Mouse (Mus musculus) kidney, postnatal 25 days (tissue): Measurements from ENCODE around the gene Ints3.
A peak's percentile ranks its signal among the peaks of the same experiment; 100 is the strongest.

Source experiments
- DNase-seq, 2 experiments: peaks; one replicate each; pipeline ENCODE4 v3.0.0; 2021; ENCODE audit warnings: mixed read lengths in 2 of 2

Ints3 gene

DNA sequence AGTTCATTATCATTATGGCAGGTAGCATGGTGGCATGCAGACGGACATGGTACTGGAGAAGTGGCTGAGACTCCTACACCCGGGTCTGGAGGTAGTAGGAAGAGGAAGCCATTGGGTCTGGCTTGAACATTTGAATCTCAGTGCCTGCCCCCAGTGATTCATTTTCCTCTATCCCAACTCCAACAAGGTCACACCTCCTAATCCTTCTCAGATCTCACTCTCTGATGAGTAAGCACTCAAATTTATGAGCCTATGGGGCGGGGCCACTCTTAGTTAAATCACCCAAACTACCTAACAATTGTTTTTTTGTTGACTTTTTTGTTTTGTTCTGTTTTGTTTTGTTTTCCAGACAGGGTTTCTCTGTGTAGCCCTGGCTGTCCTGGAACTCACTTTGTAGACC, 10.6 kb upstream of the Ints3 start:
- DNase-seq: no peak

DNA sequence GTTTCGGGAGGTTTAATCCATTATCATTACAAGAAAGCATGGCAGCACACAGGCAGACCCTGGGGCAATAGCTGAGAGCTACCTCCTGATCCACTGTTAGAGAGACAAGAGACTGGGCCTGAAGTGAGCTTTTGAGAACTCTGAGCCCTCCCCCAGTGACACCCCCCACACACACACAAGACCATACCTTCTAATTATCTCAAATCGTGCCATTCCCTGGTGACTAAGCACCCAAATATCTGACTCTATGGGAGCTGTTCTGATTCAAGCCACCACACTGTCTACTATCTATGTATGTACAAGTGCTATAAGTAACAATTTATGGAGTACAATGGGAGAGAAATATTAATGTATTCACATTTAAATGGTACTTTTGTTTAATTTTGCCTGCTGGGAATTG, 7.3 kb upstream of the Ints3 start:
- DNase-seq: no peak

DNA sequence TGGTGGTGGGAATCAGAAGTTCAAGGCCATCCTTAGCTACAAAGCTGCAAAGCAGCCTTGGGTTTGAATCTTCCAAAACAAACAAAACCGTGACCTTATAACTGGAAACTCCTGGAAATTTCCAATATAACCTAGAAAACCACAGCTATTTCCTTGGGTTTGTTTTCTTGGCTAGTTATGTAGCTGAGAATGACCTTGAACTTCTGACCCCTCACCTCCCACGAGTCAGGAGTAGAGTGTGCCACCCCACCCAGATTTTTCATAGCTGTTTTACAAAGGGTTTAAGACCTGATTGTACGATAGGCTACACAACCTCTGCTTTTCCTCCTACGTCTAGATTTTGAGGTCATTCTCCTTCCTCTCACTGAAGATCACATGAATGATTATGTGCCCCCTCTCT, 3.7 kb upstream of the Ints3 start:
- DNase-seq: no peak

DNA sequence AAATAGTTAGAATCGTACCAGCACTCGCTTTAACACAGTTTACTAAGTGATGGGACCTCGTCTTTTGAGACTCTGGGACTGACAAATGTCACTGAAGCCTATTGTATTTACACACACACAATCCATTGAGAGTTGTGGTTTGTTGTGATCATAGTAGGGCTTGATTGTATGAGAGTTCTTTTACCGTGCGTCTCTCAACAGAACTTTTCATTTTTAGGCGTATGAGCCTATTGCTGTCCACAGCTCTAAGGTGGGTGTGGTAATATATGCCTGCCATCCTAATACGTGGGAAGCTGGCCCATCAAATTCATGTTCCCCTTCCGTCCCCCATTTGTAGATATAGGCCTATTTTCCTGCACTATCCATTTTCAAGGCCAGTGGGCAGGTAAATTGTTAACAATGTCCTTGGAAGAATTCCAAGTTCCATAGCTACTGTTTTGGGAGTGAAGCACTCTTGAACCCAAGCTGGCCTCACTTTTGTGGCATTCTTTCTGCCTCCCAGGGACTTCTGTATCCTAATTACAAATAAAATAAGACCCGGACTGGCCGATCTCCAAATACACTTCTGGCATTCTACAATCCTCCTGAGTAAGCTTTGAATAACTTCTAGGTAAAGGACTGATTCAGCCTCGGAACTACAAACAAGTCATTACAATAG, 780 bp upstream of the Ints3 start:
- peak; percentile 65 to 71 for DNase-seq

DNA sequence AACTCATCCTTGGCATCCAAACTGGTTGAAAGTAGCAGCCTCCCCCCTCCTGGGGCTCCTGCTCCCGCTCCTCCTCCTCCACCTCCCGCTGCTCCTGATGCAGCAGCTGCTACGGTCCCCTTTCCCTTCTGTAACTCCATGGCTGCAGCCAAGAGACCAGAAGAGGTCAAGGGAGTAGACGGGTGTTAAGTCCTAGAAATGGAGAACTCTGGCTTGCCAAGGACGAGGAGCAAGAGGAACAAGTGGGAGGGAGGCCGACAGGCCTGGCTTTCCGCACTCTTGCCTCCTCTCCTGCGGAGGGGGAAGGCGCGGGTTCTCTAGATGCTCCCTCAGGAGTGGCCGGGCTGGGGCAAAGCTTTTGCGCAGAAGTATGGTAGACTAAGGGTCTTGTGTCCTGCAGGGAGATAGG, 607 bp downstream of the Ints3 start:
- peak; percentile 47 to 66 for DNase-seq

DNA sequence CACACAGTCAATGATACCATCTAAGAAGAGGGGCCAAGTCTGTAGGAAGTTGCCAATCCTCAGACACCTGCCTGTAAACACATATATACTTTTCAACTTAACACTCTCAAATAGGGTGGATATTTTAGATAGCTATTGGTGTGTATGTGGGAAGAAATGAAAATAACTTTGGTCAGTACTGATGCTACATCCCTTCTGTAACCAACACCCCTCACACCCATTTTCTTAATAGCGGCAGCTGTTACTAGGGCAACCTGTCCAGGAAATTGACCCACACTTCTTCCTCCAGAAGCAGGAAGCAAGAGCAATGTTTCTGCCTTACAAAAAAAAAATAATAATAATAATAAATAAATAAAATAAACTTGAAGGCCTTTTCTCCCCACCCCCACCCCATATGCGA, 1.1 kb downstream of the Ints3 start:
- no peak for DNase-seq

DNA sequence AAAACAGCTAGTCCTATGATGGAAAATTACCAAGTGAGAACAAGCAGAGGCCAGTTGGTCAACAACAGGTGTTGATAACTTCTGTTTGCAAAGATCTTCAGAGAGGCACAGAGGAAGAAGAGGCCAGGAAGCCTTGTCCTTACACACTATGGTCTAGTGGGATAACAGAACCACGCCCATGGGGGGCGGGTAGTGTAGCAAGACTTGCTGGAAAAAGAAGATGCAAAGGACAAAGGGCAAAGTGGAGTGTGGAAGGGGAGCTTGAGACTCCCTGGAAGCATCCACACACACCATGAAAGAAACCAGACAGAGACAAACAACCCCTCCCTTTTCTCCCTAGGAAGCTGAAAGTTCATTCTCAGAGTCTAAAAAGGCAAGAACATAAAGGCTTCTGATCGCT, 3.8 kb downstream of the Ints3 start:
- DNase-seq: peak; percentile 42 to 67

DNA sequence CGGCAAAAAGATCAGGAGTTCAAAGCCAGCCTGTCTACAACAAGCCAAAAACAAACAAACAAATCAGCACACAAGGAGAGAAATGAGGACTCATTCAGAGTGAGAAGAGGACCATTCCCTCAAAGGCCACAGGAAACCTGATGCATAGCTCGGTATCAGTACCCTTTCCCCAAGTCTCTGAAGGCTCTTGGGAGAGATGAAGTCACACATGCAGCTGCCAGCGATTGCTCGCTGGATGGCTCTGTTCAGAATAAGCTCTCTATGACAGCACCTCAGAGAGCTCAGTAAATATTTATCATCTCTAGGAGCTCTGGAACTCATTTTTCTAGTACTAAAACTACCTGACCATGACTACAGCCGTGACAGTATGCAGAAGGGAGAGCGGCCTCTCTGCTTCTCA, 5.2 kb downstream of the Ints3 start:
- DNase-seq: no peak

DNA sequence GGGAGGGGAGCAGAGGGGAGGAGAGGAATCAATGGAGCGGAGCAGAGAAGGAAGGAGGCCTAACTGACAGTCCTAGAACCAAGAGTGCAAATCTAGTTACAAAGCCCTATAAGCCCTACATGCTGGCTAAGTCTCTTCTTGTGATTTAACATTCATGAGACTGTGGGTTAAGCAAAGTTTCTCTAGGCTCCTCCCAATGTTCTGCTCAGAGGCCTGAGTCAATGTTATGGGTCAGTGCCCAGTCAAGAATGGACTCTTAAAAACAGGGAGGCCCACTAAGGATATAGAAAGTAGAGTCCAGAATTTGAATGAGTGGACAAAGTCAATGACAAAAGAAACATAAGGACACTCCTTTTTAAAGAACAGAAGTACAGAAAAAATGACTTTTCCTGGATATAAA, 5.8 kb downstream of the Ints3 start:
- DNase-seq: peak in 1 of 2 experiments; percentile 27

DNA sequence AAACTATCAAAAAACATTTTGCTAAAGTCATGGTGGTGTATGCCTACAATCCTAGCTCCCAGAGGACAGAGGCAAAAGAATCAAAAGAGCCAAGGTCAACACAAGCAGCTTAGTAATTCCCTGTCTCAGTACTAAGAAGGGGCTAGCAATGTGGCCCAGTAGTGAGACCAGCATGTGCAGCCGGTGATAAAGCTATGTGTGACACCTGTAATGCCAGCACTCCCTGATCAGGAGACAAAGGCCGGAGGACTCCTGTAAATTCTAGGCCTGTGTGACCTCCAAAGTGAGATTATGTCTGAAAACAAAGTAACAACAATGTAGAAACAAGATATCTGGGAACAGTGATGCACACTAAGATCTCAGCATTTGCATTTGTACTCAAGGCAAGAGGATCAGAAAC, 7.9 kb downstream of the Ints3 start:
- DNase-seq: no peak

DNA sequence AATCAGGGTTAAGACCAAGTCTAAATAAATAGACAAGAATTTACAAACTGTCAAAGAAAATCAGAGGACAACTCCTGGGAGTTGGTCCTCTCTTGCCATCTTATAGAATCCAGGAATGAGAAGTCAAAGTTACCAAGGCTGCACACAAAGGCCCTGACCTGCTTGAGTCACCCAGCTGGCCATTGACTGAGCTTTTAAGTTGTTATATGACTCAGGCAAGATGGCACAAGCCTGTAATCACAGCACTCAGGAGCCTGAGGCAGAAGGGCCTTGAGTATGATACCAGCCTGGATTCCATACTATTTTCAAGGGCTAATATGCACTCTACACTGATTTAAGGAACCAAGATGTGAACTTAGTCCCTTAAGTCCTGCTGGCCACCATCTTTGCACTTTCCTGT, 9.9 kb downstream of the Ints3 start:
- DNase-seq: no peak

DNA sequence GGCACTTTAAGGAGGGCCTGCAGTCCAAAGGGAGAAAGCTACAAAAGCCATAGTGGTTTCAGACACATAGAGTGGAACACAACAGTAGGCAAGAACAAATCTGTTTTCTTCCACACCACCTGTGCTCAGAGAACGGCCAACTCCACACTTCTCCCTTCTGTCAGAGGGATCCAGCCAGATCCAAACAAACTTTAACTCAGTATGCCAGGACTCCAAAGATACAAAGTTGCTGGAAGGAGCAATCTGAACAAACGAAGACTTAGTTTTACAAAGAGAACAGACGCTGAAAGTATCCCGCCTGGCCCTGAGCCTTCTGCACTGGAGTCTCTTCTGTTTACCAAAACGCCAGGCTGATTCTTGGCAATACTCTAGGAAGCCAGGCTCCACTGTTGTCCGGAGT, 12.7 kb downstream of the Ints3 start:
- DNase-seq: no peak

DNA sequence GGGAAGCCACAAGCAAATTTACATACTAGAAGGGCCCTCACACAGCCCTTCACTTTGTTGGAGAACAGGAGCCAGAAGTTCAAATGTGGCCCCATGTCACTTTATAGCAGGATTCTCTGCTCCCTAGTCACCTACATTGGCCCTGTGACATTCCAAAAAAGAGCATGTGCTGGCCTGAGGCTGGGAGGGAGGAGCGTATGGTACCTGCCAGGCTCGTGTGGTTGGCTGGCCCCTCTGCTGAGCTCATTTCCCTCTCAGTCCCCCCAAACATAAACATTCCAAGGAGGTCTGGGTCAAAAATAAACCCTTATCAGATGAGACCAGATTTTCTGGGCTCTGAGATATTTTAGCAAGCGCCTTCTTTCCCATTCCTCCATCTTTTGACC, 20.4 kb downstream of the Ints3 start:
- DNase-seq: no peak

DNA sequence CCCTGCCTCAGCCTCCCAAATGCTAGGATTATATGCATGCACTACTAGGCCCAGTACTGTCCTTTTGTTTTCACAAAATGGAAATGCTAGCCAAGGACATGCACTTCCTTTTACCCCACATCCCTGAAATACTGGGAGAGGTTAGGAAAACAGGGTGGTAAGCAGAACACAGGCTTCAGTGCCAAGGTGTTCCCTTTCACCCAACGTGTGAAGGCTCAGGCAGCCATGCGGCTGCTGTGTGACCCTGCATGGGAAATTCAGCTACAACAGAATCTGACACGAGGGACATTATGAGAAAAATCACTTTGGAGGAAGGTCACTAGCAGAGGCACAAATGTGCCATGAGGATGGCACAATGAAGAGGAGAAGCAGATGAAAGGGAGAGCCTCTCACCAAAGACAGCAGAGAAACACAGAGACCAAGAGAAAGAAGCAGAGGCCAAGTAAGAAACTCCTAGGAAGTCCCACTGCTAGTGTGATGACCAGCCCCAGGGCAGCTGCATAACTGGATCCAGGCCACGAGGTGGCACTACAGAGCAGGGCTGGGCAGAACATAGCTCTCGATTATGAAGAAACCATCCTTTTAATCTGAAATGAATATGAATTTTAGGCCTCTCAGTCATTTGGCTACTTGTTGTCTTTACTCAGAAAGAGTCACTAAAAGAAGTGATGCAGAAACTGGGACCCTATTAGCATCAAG, 21.0 kb downstream of the Ints3 start:
- DNase-seq: peak; percentile 71 to 79

DNA sequence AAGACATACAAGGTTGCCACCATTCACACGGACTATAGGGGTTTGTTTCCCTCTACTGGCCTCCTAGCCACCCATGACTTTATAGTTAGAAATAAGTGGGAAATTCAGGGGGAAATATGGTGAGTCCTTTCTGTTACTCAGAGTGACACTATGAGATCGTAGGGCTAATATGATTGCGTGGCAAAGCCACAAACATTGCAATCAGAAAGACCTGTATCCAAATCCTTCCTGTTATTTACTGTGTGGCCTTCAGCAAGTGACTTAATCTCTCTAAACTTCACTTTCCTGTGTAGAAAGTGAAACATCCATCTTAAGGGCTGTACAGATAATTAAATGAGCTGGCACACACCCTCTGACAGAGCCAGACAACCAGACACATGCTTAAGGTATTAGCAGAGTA, 24.7 kb downstream of the Ints3 start:
- no peak for DNase-seq

DNA sequence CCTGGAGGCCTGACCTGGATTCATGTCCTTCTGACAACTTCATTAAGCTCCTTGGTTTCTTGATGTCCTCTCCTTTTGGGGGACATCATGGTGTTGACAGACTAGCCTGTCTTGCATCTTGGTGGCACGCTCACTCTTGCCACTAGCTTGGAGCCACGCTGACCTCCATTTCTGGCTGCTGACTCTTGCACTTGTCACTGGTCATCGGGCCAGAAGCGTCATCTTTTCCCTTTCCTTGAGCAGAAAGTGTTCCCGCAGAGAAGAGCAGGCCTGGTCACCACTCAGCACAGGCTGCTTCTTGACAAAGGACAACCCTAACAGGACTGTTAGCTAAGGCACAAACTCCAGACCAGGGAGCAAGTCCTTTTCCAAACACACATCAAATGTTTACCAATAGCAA, 27.0 kb downstream of the Ints3 start:
- DNase-seq: no peak

DNA sequence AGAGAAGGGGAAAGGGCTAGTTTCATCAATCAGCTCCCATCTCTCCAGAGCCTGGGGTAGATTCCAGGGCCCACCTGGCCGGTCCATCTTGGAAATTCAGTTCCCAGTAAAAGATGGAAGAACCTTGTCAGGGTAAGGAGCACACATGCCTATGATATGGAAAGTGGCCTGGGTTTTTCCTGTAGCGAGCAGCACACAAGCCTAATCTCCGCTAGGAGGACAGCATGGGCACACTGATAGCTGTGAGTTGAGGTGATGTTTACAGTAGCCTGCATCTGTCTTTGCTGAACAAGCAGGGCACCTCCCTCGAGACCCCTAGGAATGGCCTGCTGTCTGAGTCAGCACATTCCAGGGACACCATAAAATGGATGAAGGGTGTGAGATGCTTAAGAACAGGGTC, 28.8 kb downstream of the Ints3 start:
- DNase-seq: no peak

DNA sequence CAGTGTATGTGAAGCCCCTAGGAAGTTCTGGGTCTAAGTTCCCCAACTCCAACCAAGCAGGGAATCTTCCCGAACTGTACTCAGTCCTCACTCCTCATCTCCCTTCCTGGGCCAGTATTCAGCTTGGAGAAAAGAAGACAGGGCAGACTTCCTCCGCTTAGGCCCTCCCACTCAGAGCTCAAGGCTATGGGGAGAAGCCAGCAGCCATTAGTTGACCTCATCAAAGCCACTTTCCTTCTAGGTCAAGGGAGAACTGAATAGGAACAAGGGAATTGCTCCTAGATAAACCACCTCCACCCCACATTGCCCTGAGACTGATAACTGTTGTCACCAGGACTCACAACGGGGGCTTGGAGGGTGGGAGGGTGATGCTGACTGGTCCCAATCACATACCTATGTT, 29.3 kb downstream of the Ints3 start:
- DNase-seq: no peak

DNA sequence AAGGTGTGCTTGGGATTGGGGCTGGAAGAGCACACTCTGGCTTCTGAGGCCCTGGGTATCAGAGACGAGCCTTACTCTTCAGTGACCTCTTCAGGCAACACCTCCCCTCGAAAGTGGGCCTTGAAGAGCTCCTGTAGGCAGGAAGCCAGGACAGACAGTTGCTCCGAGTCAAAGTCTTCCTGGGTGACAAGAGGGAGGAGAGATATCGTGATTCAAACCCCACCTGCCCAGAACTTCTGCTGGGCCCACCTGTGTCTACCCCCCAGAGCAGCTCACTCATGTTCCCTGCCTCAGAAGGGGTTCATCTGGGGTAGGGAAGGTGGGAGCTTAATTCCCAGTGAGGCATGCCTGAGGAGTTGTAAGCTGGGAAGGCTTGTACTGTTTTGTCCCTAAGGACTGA, 32.4 kb downstream of the Ints3 start:
- no peak for DNase-seq

DNA sequence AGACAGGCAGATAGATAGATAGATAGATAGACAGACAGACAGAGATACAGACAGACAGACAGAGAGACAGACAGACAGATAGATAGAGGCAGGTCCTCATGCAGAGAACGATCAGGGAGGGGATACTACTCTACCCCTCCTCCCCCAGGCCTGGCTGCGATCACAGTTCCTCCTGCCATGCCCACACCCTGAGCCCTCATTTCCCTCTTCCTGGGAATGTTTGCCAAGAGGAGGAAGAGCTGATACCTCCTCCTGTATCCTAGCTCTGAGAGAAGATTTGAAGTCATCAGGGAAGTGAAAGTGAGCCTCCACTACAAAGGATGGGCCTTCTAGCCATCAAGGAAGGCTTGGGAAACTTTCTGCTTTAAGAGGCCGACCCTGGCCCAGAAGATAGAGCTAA, 37.8 kb downstream of the Ints3 start:
- DNase-seq: no peak

DNA sequence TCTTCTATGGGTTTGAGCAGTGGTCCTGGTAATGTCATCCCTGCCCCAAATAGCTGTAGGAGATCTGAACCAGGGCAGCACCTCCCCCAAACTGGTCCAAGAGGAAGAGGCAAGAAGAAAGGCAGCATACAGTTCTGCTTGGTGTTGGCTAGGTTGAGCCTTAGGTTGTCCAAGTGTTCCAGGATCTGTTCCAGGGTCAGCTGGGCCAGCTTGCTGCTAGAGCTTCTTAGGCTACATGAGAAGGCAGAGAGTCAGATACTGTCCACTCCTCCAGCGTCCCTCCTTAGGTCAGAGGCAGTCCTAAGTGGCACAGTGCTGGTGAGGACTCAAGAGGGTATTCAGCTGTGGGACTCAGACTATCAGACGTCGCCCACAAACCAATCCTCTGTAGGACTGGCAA, 40.8 kb downstream of the Ints3 start:
- no peak for DNase-seq

DNA sequence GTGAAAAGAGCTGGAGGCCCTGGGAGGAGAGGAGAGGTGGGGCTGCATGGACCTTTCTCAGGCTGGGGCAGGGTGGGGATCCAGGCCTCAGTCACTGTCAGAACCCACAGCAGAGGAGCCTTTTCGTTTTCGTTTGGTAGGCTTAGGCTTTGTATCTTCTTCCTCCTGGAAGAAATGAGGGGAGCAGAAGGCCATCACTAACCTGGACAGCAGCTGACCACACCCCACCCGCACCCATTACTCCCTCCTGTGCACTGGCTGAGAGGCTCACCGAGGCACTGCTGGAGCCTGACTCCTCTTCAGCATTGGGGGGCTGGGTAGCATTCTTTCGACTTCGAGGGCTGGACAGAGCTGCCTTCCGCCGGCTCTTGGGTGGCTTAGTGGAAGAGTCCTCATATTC, 41.5 kb downstream of the Ints3 start:
- no peak for DNase-seq

DNA sequence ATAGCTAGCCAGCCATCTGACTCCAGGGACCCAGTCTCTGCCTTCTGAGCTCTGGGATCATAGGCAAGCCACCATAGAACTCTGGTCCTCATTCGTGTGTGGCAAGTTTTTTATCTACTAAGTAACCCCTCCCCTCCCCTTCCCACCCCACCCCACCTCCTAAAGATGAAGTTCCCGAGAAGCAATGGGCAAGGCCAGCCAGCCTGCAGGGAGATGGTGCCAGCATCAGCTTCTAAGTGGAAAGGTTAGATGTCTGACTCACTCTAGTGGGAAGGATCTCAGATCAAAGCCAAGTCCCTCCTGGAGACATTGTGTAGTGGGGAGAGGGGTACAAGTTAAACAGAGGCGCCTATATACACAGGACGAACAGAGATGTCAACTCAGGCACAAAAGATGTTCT, 42.4 kb downstream of the Ints3 start:
- no peak for DNase-seq

DNA sequence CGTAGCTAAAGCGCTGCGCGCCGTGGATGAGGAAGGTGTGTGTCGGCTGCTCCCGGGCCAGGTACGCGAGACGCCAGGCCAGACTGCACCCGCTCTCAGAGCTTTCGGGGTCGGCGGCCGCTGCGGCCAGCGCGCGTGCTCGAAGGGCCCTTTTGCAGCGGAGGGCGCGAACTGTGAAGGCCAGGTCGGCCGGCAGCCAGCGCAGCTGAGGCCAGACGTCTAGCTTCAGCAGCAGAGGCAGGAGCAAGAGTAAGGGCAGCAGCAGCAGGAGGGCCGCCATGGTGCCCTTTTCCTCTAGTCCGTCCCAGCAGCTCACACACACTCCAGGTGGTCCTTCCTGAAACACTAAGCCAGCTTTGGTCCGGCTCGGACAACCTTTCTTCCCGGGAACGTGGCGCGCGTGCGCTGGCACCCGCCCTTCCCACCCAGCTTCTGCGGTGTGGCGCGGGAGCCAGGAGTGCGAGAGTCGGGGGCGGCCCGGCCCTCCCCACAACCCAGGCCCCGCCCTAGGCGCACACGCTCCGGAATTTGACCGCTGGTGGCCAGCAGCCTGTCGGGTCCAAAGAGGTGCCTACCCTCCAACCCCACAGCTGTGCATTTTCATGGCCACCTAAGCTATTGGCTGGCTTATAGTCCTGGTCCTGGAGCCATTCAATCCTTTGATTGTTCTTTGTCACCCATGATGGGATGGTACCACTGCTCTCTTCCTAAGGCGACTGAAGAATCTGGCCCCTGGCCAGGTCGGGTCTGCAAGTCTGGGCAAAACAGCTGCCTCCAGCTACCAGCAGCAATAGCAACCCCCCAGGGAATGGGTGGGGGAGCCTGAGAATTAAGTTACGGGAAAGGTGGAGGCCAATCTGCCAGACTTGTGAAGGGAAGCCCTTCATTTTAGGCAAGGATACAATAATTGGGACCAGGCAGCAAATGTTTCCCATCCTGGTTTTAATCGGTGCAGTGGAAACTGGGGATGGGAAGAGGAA, 43.6 kb downstream of the Ints3 start, which contains the start of gene Slc27a3:
Gene Slc27a3 (minus strand): TSS at position 428 of the 980 bp plus-strand sequence.
- DNase-seq: peak; percentile 50 to 71
